Mouse (Mus musculus) midbrain, postnatal 0 days (tissue): ENCODE data around the gene Akt1s1. TPM values are rescaled to one million over a fixed set of nuclear protein-coding genes. Genes with fewer than 3 reads are reported as not detected.

Source experiments
- ATAC-seq: fragments of 200-750 bp; cut with Nextera tagmentation; 2 replicates; pipeline ENCODE4 v1.8.0; 2017; ENCODE audit warnings: moderate number of reproducible peaks, mild to moderate bottlenecking, moderate TSS enrichment, moderate library complexity; ENCODE audit not compliant: low FRiP score
- DNase-seq: peaks from one replicate; pipeline ENCODE4 v3.0.0-alpha.2; 2015; ENCODE audit warnings: low spot score
- H3K27ac ChIP-seq: fragments of 300-500 bp; sonication (generic); 2 replicates; pipeline ENCODE4 v1.5.1; 2014; ENCODE audit warnings: low read depth, mild to moderate bottlenecking, low read length, mixed read lengths
- H3K27me3 ChIP-seq: fragments of 300-500 bp; sonication (generic); 2 replicates; pipeline ENCODE4 v1.6.1; 2014; ENCODE audit warnings: low read length, control low read depth, mixed read lengths; ENCODE audit not compliant: insufficient read depth
- H3K36me3 ChIP-seq: fragments of 300-500 bp; sonication (generic); 2 replicates; pipeline ENCODE4 v1.6.1; 2014; ENCODE audit warnings: low read length, control low read depth, mixed read lengths; ENCODE audit not compliant: insufficient read depth
- H3K4me1 ChIP-seq: fragments of 300-500 bp; sonication (generic); 2 replicates; pipeline ENCODE4 v1.6.1; 2014; ENCODE audit warnings: mild to moderate bottlenecking, control low read depth, antibody characterized with exemption, low read length, mixed read lengths; ENCODE audit not compliant: insufficient read depth
- H3K4me2 ChIP-seq: fragments of 300-500 bp; sonication (generic); 2 replicates; pipeline ENCODE4 v1.6.1; 2014; ENCODE audit warnings: low read depth, mild to moderate bottlenecking, low read length, mixed read lengths; ENCODE audit not compliant: poor library complexity, severe bottlenecking
- H3K4me3 ChIP-seq: fragments of 300-500 bp; sonication (generic); 2 replicates; pipeline ENCODE4 v1.5.1; 2014; ENCODE audit warnings: low read depth, mild to moderate bottlenecking, low read length, moderate library complexity
- H3K9ac ChIP-seq: fragments of 300-500 bp; sonication (generic); replicated peaks from 2 replicates; pipeline ENCODE4 v1.6.1; 2014; ENCODE audit warnings: mild to moderate bottlenecking, low read length, moderate library complexity, mixed read lengths; ENCODE audit not compliant: poor library complexity, severe bottlenecking
- H3K9me3 ChIP-seq: fragments of 300-500 bp; sonication (generic); 2 replicates; pipeline ENCODE4 v1.6.1; 2016; ENCODE audit warnings: low read length, control low read depth
- CTCF ChIP-seq: IDR thresholded peaks from 2 replicates; pipeline ENCODE4 v1.5.1; 2016; ENCODE audit warnings: antibody characterized with exemption, mild to moderate bottlenecking
- WGBS: fragments of 180-500 bp; shearing (Covaris S2); extraction: QIAGEN DNeasy Blood & Tissue Kit; methylation state at CpG from one replicate; pipeline ENCODE4 v1.1.7; 2014; 5-methylcytosine and 5-hydroxymethylcytosine counted together
- polyA plus RNA-seq: library from polyadenylated mRNA; unstranded; fragments of >200 nt; fragmentation: Nextera tagmentation; extraction: Ambion mirVana; gene quantifications from 2 replicates; pipeline ENCODE4 v1.2.1, GENCODE M21; 2015
- total RNA-seq: library from RNA; depleted of rRNA; stranded (reverse); fragments of >200 nt; gene quantifications from 2 replicates; pipeline ENCODE4 v1.2.3, GENCODE M21; 2014

Gene Akt1s1
- total and polyA plus RNA-seq, 2 experiments from 2014 or later: 91.0 to 120 TPM

DNA sequence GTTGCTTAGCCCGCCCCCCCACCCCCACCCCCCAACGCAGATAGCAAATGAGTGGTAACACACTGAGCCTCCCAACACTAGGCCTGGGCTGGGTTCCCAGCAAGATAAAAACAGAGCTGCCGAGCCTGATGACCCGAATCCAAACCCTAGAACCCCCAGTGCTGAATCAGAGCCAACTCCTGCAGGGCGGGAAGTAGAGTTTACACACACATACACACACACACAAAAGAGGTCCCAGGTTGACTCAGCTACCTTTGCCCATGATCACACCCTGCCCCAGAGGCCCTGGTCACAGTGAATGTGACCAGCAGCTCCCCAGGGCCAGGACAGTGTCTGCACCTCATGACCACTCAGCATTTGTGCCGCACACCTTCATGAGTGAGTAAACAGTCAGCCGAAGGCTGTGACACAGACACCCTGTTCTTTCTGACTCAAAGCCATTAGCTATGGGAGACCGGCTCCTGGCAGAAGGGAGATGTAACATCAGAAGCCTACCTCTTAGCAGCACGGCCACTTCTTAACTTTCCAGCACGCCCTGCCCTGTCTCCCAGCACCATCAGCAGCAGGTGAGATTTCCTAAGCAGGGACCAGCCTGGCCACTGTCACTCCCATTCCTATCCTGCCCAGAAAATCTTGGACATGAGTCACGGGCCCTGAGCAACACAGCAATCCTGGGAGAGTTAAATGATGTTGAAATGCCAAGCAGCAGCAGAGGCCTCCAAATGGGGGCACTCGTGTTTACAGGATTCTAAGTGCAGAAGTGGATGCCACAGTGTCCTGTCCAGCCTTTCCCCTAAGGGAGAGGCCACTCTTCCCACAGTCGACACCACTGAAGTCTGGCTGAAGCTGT lies 39.7 kb downstream of the Akt1s1 start:
- no peak for TF ChIP-seq CTCF
- ATAC-seq (no peak), DNase-seq (no peak)
- H3K4me2 ChIP-seq: no peak overlapping the region
- no peak overlapping the region for H3K27ac ChIP-seq
- H3K4me1 ChIP-seq: peaks cover 16% of the 10 kb centered on the region
- no peaks in the 10 kb centered on the region for H3K27me3 ChIP-seq
- H3K36me3 ChIP-seq: peaks cover 38% of the 10 kb centered on the region
- no peaks in the 10 kb centered on the region for H3K9me3 ChIP-seq
- WGBS: 78% methylated on average over 13 of the region's 13 CpGs
- H3K9ac ChIP-seq: no peak overlapping the region
- H3K4me3 ChIP-seq: no peak overlapping the region

DNA sequence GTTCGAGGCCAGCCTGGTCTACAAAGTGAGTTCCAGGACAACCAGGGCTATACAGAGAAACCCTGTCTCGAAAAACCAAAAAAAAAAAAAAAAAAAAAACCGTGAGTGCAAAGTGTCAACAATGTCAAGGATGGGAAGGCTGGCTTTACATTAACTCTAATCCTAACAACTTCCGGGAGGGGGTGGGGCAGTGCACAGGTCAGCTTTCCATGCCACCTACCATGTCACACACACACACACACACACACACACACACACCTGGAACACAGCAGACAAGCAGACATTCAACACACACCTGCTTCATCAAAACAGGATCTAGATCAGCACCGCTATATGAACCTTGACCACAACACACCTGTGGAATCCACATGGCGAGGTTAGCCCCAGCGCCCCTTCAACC lies 41.4 kb downstream of the Akt1s1 start:
- Histone ChIP-seq H3K36me3 (peaks cover 24% of the 10 kb centered on the region; the same call in 1 of the 2 replicates), H3K4me1 (peaks cover 23% of the 10 kb centered on the region), H3K9ac (no peak overlapping the region), H3K4me2 (peak overlapping the region; percentile 93), H3K27me3 (no peaks in the 10 kb centered on the region), H3K4me3 (peak overlapping the region; percentile 87; the same call in 1 of the 2 replicates), H3K27ac (no peak overlapping the region), H3K9me3 (no peaks in the 10 kb centered on the region)
- DNase-seq (no peak), ATAC-seq (no peak)
- WGBS: 86% methylated on average over 6 of the region's 7 CpGs
- TF ChIP-seq CTCF: no peak

DNA sequence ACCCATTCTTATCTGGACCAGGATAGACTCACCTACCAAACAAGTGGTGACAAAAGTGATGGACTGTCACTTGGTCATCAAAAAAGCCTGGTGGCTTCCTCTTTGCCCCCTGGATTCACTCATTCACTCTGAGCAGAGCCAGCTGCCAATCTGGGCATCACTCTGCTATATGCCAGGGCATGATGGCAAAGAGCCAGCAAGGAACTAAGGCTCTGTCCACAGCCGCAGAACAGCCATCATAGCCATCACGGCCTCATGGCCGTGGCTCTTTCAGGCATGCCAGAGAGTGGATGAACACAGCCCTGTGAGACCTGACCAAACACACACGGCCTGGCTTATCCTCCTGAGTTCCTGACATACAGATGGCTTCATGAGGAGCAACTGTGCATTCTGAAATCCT lies 41.9 kb downstream of the Akt1s1 start:
- DNase-seq (peak; percentile 50), ATAC-seq (no peak)
- Histone ChIP-seq H3K9ac (peak overlapping the region; percentile 82), H3K27me3 (no peaks in the 10 kb centered on the region), H3K4me3 (peak overlapping the region; percentile 87), H3K4me2 (peak overlapping the region; percentile 93), H3K4me1 (peaks cover 24% of the 10 kb centered on the region), H3K9me3 (no peaks in the 10 kb centered on the region), H3K27ac (0 out of 2 replicates have a peak overlapping the region, but pooled peaks have one; percentile 18), H3K36me3 (peaks cover 19% of the 10 kb centered on the region; the same call in 1 of the 2 replicates)
- TF ChIP-seq CTCF: no peak
- whole genome bisulfite sequencing: 48% methylated on average over 4 of the region's 4 CpGs

DNA sequence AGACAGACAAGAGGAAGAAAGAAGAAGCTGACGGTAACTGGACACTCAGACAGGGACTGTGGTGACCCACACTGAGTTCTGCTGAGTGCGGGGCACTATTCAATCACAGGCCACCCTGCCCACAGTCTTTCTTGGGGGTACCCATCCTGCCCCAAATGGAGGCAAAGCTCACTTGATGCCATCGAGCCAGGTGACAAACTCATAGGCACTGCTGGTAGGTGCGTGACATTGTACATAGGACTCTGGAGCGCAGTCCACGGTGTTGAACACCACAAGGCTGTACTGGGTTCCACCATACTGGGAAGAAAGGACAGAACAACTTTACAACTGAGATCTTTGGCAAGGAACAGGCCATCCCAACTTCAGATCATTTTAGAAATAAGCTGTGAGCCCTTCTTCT lies 42.8 kb downstream of the Akt1s1 start:
- Histone ChIP-seq H3K4me1 (peaks cover 25% of the 10 kb centered on the region), H3K27me3 (no peaks in the 10 kb centered on the region), H3K9me3 (no peaks in the 10 kb centered on the region), H3K4me3 (peak overlapping the region; percentile 87), H3K27ac (peak overlapping the region; percentile 98), H3K36me3 (peaks cover 12% of the 10 kb centered on the region; the same call in 1 of the 2 replicates), H3K9ac (peak overlapping the region; percentile 82), H3K4me2 (peak overlapping the region; percentile 93)
- DNase-seq (no peak), ATAC-seq (no peak)
- 9% methylated on average over 6 of the region's 6 CpGs for WGBS
- no peak for TF ChIP-seq CTCF

DNA sequence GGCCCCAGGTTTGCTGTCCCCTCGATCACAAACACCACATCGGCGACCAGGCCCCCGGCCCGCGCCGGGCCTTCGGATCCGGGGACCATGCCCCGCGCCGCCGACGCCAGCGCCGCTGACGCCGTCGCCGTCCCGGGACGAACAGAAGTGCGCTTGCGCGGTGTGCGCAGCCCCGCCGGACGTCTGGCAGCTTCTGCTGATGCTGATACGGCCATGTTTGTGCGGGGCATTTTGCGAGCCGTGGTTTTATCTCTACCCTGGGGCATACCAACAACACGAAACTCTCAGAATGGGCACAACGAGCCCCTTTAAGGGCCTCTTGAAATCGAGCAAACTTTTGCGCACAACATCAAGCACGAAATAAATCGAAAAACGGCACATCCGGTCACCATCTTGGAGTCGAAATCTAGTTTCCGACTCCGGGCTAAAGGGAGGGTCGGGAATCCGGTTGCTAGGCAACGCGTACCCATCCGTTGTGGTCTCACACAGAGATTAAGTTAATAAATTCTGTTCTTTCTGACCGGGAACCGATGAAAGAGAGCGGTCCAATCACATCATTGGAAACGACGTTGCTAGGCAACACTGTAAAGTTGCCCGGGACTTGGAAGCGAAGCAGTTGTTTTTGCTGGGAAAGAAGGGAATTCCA lies 43.6 kb downstream of the Akt1s1 start, which contains the start of gene Med25:
Med25 (minus strand) TSS at position 437 of the 646 bp plus-strand sequence.
- peak; percentile 99 for DNase-seq
- peak within 1 kb of the TSS; percentile 87 for H3K4me3 ChIP-seq
- TF ChIP-seq CTCF: no peak
- no peaks in the 10 kb centered on the region for H3K9me3 ChIP-seq
- peaks cover 33% of the 10 kb centered on the region for H3K4me1 ChIP-seq
- no peaks in the 10 kb centered on the region for H3K27me3 ChIP-seq
- ATAC-seq: peak; percentile 78
- WGBS: under 1% methylated on average over 56 of the region's 56 CpGs
- peak within 1 kb of the TSS; percentile 93 for H3K4me2 ChIP-seq
- 0 out of 2 replicates have a peak, but pooled peaks cover 7% of the 10 kb centered on the region for H3K36me3 ChIP-seq
- peak within 1 kb of the TSS; percentile 82 for H3K9ac ChIP-seq
- H3K27ac ChIP-seq: peak within 1 kb of the TSS; percentile 98
